Mouse (Mus musculus) kidney, adult 9 months (tissue): Measurements from ENCODE around the gene Eps15.

ENCODE experiments used
- DNase-seq: peaks from one replicate; pipeline ENCODE4 v3.0.0; 2022

Eps15 gene

DNA sequence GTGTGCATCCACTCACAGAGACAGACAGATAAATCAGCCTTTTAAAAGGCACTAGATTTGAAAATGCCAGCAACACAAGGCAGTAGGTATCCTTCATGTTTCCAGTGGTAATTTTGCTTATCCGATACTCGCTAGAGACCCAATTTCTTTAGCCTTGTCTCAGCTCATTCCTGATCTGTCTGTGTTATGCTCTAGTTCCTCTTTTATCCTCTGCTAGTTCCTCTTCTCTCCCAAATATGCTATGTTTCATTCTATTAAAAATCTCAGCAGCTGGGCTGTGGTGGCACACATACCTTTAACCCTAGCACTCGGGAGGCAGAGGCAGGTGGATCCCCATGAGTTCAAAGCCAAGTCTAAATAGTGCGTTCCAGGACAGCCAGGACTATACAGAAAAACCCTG, 8.3 kb upstream of the Eps15 start:
- no peak for DNase-seq

DNA sequence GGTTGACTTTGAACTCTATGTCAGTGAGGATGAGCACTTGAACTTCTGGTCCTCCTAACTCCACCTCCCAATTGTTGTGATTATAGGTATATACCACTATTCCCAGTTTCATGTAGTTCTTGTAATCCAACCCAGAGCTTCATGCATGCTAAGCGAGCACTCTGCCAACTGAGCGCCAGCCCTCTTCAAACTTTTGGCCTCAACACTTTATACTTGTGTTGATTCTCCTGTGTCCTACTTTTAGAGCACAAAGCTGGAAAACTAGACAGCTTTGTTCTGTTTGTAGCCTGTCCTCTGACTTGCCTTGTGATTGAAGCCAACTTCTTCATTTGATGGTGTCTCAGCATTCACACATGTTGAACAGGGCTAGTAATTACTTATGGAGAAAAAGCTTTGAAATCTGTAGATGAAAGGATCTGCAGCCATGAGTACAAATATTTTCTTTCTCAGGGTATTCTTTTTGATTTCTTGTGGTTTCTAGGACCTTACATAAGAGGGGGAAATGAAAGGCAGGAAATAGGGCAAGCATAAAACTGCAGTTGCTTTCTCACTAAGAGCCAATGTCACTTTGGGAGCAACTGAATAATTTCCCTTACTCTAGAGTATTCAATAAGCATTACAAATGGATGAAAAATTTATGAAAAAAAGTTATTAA, 6.4 kb upstream of the Eps15 start:
- no peak for DNase-seq

DNA sequence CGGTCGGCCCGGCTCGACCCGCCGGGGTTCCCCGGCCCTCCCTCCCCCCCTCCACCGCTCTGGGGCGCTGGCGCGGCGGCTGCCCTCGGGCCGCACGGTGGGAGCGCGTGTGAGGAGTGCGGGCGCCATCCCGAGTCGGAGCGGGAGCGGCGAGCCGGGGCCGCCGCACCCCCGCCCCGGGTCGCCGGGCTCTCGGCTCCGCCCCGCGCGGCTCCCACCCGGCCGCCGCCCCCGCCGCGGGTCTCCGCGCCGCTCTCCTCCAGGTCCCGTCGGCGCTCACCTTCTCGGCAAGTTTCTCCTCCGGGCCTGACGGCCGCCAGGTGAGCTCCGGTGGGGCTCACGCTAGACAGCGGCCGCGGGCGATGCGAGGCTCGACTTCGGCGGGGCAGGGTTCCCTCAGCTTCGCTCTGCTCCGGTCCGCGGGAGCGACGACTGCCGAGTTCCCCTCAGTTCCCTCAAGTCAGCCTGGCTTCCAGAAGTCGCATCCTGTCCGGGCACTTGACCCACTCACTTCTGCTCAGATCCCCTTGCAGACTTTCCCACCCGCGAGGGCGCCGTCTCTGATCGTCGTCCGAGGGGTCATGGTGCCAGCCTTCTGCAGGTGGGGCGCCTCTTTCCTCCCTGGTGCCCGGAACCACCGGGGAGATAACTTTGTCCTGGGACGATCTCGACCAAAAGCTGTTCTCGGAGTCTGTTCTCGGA, 542 bp downstream of the Eps15 start:
- DNase-seq: no peak

- DNase-seq: no peak
These were observed 1.1 kb downstream of the Eps15 start for GRCm38 (mm10) chr4:109281161-109281560.

- DNase-seq: no peak
These were observed 1.9 kb downstream of the Eps15 start for GRCm38 (mm10) chr4:109281946-109282345.

GRCm38 (mm10) chr4:109294629-109295028, 14.6 kb downstream of the Eps15 start:
- DNase-seq: no peak

DNA sequence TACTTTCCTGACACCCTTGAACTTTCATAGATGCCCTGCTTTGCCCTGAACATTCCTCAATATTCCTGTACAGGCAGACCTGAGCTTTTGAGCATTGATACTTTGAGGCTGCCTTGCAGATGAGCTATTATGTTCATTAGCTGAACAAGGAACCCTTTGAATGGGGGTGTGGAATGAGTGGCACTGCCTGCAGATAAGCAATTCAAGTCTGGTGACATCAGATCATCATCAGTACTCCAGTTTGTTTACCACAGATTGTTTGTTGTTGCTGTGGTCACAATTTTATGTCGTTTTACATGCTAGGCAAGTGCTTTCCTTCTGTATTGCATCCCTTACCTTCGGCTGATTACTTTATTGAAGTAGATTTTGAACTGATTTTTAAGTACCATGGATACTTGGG, 16.4 kb downstream of the Eps15 start:
- DNase-seq: no peak

- DNase-seq: no peak
These were observed 19.1 kb downstream of the Eps15 start for GRCm38 (mm10) chr4:109299136-109299535.

- no peak for DNase-seq
These were observed 37.1 kb downstream of the Eps15 start for GRCm38 (mm10) chr4:109316941-109317894.

- DNase-seq: no peak
These were observed 56.7 kb downstream of the Eps15 start for GRCm38 (mm10) chr4:109336796-109337195.

GRCm38 (mm10) chr4:109341222-109341621, 61.2 kb downstream of the Eps15 start:
- DNase-seq: no peak

DNA sequence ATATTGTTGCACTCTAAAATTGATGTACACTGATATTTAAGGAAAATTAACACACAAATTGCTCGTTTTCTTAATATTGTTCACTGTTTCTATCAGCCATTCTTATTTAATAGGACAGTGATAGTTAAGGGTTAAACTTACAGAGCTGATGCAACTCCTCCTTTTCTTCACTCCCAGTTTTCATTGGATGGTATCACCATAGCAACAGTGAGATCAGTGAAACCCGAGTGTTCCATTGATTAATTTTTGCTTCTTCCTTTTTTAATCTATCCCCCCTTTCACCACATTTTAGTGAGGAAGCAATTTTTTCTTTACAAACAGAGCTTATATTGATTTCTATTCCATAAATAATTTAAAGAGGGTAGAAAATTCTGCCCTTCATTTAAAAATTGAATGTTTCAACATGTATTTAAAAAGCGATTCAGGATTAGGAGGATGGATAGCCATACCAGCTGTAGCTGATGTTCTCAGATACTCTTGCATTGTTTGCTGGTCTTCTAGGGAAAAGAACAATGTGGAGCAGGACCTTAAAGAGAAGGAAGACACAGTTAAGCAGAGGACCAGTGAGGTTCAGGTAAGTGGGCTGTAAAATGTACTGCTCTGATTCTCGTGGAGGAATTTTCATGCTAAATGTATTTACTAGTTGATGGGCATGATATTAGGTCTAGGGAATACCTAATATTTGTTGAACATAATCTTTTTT, 62.9 kb downstream of the Eps15 start:
- peak; percentile 6 for DNase-seq

DNA sequence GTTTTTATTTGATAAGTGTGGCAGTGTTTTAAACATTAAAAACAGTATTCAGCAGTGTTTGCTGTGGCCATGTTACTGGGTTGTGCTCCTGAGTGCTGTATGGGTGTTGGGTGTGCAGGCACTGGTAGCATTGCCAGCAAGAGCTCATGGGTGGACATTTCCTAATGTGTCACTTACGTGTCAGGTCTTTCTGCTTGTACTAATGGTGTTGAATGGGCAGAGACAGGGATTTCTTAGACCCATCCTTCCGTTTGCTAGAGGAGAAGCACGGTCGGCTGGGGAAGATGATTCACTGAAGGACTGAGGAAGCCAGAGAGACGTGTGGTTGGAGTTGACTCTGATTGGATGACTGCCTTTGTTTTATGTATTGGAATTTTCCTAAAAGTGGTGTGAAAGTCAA, 63.8 kb downstream of the Eps15 start:
- DNase-seq: no peak

- no peak for DNase-seq
These were observed 98.0 kb downstream of the Eps15 start for GRCm38 (mm10) chr4:109378107-109378506.

DNA sequence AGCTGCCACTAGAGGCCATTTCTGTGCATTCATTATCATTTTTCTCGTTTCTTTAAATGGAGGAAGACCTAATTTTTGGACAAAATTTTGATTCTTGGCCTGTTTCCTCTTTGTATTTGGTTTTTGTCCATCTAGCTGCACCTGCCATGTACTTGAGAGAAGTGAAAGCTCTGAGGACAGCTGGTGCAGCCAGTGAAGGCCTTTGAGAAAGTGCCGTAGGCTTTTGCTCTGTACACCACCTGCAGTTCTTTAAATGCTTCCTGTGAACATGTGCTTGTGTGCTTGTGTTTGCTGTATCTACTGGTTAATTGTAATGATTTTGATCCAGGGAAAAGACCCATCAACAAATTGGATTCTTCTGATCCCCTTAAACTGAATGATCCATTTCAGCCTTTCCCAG, 102.4 kb downstream of the Eps15 start:
- no peak for DNase-seq

GRCm38 (mm10) chr4:109385599-109385998, 105.5 kb downstream of the Eps15 start:
- DNase-seq: no peak

DNA sequence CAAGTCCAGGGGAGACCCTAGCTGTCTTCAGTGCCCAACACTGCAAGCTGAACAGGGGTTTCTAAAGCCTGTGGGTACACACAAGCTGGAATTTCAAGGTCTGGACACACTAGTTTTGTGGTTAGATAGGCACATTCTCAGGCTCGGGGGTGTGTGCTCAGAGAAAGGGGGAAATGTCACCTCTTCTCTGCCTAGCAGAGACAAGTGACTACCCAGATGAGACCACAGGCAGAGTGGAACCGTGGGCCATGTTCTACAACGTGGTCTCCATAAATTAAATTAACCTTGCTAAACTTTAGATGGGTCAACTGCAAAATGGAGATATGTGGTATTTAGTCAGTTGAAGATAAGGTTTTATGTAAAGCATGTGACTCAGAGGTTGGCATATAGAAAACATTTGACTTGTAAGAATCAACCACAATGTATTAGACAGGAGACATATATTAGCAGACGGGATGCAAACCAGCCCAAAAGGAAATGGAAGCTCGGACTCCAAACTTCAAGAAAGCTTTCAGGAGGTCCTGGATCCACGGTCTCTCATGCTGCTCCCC, 113.2 kb downstream of the Eps15 start:
- no peak for DNase-seq

- no peak for DNase-seq
These were observed 113.8 kb downstream of the Eps15 start for GRCm38 (mm10) chr4:109393902-109394301.

DNA sequence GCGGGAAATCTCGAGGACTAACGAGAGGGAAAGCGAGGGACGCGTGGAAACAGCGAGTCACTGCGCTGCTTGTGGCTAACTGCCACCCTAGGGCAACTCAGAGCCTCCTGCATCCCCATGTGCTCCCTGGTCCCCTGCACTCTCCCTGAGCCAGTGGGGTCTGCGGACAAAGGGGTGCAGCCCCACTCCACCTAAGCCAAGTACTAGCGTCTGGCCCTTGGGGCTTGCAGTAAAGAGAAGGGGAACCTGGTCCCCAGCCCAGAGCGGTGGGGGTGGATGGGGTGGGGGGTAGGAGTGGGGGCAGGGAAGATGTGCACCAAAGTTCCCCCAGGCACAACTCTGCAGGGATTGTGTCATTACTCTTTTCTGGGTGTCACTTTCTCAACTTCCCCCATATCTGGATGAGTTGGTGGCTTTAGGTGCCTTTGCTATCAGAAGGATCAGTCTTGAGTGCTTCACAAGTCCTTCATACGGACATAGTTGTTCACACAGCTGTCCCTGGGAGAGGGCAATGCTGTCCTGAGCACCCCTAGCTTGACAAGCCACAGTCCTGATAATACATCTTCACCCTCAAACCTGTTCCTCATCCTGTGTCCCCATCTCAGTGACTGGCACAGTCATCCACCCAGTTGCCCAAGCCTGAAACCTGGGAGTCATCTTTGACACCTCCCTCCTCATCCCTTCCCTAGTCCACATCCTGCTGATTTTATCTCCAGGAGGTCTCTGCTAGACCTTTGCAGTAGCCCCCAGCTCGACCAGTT, 114.4 kb downstream of the Eps15 start:
- no peak for DNase-seq

DNA sequence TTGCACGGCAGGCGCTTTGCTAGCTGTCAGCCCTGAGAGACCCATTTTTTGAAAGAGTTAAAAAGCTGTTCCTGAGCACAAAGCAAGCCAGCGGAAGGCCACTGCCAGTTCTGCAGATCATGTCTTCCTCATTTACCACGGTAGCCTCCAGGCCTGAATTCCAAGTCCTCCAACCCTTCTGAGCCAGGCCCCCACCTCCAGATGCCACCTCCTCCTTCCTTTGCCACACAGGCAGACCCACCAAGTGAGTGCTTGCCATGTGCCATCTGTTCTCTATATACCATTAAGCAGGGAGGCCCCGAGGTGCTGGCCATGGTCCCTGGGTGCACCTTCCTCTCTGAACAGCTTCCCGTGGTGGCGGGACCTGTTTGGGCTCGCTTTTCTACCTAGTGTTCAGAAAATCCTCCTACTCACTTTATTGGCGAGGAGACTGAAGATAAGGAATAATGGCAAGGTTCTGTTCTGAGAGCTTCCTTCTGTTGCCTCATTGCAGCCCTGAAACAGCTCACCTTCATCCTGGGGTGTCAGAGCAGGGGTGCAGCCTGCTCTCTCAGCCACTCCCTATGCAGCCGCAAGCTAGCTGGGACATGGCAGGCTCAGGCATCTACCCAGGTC, 120.4 kb downstream of the Eps15 start:
- no peak for DNase-seq

DNA sequence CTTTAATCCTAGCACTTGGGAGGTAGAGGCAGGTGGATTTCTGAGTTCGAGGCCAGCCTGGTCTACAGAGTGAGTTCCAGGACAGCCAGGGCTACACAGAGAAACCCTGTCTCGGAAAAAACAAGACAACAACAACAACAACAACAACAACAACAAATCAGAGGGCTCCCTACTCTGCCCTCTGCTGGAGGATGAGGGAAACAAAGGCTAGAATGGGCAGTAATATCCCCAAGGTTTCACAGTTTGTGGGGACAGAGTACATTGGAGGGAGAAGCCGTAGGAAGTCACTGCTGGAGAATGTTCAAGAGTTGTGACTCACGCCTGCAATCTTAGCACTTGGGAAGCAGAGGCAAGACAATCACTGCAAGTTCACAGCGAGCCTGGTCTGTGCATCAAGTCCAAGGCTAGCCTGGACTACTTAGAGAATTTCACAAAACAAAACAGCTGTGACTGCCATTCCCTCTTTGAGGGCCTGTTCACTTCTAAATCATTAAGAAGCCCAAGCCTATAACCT, 121.2 kb downstream of the Eps15 start:
- no peak for DNase-seq
